Mouse (Mus musculus) left cerebral cortex, postnatal 14 days (tissue): ENCODE results near the gene Casc1. TPM values are rescaled to one million over a fixed set of nuclear protein-coding genes. Genes with fewer than 3 reads are reported as not detected.
"Not testable (repeated sequence)": the region's sequence is repeated elsewhere in the genome, so short reads cannot be mapped to it uniquely, and the experiment has no call there.

Source experiments
- DNase-seq, 2 experiments: peaks; one replicate each; pipeline ENCODE4 v3.0.0; 2021 to 2022; ENCODE audit warnings: low spot score in 2 of 2, mixed read lengths in 1 of 2
- intact Hi-C: fragments of 180-260 bp; cut with DNase I; formaldehyde crosslinking; loops from one replicate; pipeline ENCODE4 v1.15.1; 2025
- total RNA-seq, 2 experiments: library from RNA; stranded (reverse); gene quantifications; 2 replicates each; pipeline ENCODE4 v1.2.3; 2021

The Casc1 gene
- total RNA-seq, 2 experiments from 2014 or later = 1.5 to 1.6 TPM

DNA sequence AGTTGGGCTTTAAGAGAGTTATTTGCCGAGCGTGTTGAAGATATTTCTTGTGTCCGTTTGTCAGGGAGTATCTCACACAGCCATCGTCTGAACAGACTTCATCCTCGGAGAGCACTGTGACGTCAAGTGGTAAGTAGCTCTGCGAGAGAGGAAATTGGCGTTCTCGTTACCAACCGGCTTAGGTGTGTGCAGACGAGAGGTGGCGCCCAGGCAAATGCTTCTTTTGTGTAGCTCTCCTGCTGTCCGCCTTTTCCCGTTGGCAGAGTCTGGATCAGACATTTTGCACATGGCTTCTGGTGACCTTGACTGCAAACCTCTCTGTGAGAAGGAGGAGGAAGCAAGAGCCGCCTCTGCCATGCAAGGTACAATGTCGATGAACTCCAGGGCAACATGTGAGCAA lies 63.1 kb downstream of the Casc1 start:
- DNase-seq = no peak
- intact Hi-C loops = no loop called here

DNA sequence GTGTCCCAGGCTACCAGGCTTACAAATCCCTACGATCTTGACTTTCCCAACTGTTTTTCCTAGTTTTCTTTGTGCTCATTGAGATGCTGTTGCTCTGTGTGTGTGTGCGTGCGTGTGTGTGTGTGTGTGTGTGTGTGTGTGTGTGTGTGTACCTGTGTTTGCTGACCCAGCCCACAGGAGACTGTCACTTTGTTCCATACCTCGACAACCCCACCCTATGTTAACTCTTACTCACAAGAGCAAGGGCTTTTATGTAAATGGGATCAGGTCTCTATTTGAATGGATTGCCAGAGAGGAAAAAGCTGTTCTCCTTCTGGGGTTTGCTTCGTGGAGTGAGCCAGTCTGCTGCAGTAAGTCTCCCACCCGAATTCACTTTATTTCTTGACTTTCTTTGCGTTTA lies 65.6 kb downstream of the Casc1 start:
- intact Hi-C loops = no loop called here
- DNase-seq = no peak

DNA sequence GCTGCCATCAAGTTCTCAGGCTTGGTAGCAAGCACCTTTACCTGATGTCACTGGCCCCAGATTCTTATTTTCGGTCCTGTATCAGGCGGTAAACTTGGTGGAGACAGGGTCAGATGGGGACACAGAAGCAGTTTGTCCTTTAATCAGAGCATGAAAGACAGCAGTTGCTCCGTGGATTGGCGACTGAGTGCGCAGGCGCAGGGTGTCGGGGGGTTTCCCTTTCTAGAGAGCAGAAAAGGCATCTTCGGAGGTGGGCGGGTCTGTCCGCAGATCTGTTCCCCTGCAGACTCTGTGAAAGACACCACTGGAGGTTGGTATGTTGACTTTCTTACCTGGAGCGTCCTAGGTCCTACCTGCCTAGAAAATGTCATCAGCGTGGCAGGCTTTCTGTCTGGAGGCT lies 69.0 kb downstream of the Casc1 start:
- no peak for DNase-seq
- intact Hi-C loops = no loop called here

DNA sequence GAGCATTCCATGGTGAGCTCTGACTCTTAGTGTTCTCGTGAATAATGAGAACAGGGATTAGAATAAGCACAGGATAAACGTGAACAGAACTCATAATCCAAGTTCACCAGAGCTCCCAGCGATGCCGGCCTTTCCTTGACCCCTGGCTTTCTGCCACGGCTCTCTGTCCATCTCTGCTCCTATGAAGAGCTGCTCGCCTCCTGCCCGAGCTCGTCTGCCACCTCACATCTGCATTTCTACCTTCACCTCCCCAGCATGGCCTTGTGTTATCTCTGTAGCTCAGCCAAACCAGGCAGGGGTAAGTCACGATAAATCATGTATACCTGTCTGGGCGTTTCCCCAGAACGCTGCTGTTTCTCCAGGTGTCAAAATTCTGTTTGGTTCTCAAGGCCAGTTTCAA lies 70.1 kb downstream of the Casc1 start:
- intact Hi-C loops = no loop called here

DNA sequence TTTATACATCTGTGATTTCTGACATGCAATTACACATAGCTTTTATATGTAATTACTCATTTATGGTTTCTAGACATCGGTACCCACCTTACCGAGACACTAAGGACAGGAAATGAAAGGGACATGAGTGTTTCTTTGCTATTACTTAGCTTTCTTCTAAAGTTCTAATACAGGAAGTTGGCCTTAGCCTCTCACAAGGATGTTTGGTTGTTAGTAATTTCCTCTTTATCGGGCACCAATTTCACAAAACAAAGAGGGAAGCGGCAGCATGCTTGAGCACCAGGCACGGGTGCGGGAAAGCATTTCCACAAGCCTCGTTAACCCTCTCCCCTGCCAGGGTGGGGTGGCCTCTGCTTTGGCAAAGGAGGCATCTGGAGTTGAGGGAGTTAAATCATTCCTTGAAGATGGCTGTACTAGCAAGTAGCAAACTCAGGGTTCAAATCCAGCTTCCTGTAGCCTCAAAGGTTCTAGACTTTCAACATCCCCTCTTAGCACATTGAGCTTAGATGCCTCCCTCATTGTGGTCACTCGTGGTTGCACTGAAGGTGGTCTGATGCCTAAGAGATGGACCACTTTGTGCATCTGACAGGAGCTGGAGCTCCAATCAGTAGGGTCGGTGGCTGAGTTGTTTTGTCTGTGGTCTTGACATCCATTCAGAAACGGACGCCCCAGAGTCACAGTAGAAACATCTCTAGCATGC lies 70.9 kb downstream of the Casc1 start:
- DNase-seq = no peak
- intact Hi-C loops = loop anchor here (5.0 kb wide), 1 partner anchor 37 kb away; no protein-coding TSS in a partner anchor

More for the DNA sequence above, 70.1 kb downstream of the Casc1 start:
- DNase-seq = no peak

DNA sequence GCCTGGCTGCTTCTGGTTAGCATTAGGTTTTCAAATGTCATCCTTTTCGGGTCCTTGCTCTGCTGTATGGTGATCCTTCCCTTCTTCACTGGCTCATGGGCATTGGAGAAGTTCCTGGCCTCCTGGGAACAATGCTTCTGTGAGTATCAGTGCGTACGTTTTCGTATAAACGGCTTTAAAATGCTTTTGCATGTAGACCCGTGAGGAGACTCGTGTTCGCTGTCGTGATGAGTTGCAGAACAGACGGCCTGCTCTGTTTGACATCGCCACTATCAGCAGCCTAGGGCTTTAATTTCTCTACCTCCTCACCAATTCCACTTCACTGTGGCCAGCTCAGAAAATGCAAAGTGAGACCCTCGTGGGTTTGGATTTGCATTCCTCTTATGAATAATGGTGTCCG lies 71.6 kb downstream of the Casc1 start:
- intact Hi-C loops = loop anchor here (5.0 kb wide), 1 partner anchor 38 kb away; no protein-coding TSS in a partner anchor
- DNase-seq = no peak

DNA sequence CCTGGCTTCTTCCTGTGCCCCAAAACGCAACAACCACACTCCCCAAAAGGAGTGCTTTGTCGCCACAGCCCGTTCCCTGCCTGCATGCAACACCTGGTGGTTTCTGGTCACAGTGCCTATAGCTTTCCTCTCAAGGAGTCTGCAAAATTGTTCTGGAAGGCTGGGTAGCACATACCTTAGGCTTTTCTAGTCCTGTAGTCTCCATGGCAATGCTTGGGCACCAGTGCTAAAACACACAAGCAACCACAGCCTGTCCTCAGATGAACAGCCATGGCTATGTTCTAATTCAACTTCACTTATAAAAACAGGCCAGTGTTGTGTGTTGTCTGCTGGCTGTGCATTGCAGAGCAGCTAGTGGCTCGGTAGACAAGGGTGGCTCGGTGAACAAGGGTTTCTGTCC lies 74.0 kb downstream of the Casc1 start:
- intact Hi-C loops = loop anchor here (5.0 kb wide), 1 partner anchor 40 kb away; no protein-coding TSS in a partner anchor
- DNase-seq = no peak

DNA sequence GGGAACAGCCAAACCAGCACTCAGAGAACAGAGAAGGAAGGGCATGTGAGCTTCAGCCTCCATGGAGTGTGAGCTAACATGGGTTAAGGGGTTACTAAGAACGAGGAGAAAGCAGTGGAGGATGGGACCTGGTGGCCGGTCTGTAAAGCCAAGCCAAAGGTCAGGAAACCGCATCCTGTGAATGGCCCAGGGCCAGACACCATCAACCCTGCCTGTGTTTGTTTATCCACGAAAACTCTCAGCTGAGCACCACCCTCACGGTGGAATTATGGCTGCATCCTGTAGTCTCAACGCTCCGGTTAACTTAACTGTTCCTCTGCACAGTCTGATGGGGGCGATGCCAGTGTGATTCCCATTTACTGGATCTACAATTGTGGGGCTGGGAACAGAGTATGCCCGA lies 75.0 kb downstream of the Casc1 start:
- no peak for DNase-seq

DNA sequence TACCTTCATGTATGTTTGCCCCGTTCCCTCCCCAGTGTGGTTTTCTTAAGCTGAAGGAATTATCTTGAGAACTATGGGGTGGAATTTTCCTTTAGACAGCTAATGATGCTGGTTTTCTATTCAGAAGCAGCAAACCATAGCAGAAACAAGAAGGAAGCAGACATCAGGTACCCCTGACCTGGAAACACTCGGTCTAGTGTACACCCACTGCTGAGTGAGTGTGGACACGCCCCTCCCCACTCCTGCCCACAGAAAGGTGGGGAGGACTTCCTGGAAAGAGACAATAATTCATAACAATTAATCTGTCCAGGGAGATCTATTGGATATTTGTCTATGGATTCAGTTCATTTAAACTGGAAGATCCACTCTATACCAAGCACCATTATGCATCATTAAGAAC lies 75.5 kb downstream of the Casc1 start:
- no peak for DNase-seq

More for the DNA sequence above, 75.0 kb downstream of the Casc1 start:
- intact Hi-C loops = loop anchor here (5.0 kb wide), 1 partner anchor 41 kb away; no protein-coding TSS in a partner anchor

DNA sequence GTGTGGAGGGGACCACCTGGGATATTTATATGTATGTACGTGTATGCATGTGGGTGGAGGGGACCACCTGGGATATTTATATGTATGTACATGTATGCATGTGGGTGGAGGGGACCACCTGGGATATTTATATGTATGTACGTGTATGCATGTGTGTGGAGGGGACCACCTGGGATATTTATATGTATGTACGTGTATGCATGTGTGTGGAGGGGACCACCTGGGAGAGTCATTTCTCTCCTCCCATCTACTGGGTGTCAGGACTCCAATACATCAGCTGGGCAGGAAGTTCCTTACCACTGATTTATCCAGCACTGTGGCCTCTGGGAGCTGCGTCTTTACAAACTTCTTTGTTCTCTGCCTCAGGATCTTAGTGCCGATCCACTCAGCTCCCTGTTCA lies 77.8 kb downstream of the Casc1 start:
- intact Hi-C loops, DNase-seq: not testable (repeated sequence)

More for the DNA sequence above, 75.5 kb downstream of the Casc1 start:
- intact Hi-C loops = loop anchor here (5.0 kb wide), 1 partner anchor 42 kb away; no protein-coding TSS in a partner anchor

DNA sequence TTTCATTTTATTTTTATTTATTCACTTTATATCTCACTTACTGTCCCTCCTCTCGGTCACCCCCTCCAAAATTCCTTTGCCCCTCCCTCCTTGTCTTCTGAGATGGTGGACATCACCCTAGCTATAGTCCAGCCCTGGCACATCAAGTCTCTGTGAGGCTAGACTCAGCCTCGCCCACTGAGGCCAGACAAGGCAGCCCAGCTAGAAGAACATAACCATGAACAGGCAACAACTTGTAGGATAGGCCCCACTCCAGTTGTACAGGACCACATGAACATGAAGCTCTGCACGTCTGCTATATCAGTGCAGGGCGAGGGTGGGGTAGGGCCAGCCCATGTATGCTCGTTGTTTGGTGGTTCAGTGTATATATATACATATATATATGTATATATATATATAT lies 78.8 kb downstream of the Casc1 start:
- intact Hi-C loops = no loop called here
- DNase-seq = no peak

DNA sequence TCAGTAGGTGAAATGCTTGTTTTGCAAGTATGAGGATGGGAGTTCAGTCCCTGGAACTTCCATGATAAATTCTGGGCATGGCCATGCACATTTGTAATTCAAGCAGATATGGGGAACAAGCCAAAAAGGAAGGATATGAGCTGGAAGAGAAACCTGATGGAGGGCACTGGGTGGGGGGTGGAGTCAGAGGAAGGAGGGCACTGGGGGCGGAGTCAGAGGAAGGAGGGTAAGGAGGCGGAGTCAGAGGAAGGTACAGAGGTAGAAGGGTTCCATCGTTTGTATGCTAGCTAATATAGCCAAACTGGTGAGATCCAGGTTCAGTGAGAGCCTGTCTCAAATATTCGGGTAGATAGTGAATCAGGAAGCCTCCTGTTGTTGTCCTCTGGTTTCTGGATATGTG lies 81.2 kb downstream of the Casc1 start:
- no peak for DNase-seq
- intact Hi-C loops = no loop called here

DNA sequence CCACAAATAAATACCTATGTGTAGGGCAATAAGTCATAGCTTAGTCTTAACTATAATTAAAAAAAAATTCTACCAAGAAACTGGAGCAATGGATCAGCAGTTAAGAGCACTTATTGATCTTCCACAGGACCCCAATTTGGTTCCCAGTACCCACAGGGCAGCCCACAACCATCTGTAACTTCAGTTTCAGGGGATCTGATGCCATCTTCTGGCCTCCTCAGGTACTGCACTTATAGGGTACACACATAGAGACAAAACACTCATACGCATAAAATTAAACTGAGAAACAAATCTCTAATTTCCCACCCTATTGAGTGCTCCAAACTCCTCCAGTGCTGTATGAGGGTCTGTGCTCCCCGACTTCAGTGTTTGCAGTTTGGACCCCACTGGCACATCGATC lies 83.2 kb downstream of the Casc1 start:
- DNase-seq = no peak
- intact Hi-C loops = no loop called here

DNA sequence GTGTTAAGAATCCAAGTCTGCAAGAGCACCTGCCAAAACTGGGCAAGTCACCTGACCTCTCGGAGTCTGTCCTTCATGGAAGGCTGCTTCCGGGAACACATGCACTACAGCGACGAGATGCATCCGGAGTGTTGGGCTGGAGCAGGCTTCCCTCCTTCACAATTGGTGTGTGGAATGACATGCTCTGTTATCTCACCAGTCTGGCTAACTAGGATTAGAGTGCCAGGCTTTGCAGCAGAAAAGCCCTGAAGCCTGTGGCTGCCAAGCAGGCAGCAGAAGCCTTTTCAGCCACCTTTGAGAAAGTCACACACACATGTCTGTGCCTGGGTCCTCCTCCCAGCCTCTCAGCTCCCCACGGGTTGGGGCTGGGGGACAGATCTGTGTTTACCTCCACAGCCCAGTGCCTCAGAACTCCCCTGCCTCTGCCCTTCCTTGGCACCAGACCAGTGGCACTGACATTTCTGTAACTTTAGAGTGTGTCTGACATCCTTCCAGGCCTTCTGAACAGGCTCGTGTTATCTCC lies 85.2 kb downstream of the Casc1 start:
- intact Hi-C loops = no loop called here
- DNase-seq = no peak

Other genes with a start within 250 kb of the Casc1 start
- gene Bcat1, start 134.8 kb downstream of the Casc1 start, total RNA-seq = 10 to 100 TPM; 67.3 to 67.4 TPM
- gene Lrmp, start 95.4 kb downstream of the Casc1 start, total RNA-seq = 1 to 10 TPM; 2.0 to 3.1 TPM
- 10 to 100 TPM; 20.8 to 22.4 TPM for gene Etfrf1, start 129 bp upstream of the Casc1 start, total RNA-seq
- 10 to 100 TPM; 78.4 to 82.1 TPM for gene Kras, start 39.2 kb upstream of the Casc1 start, total RNA-seq